Mouse (Mus musculus) forebrain, embryonic 10.5 days (tissue): Measurements from ENCODE around the gene AW551984. TPM values are rescaled to one million over a fixed set of nuclear protein-coding genes. Genes with fewer than 3 reads are reported as not detected.
A peak's percentile ranks its signal among the peaks of the same experiment; 100 is the strongest.

Experiments used
- DNase-seq: peaks from one replicate; pipeline ENCODE4 v3.0.0-alpha.2; 2017; ENCODE audit warnings: low spot score; ENCODE audit errors: extremely low spot score
- H3K27ac ChIP-seq: fragments of 300-500 bp; sonication (generic); 2 replicates; pipeline ENCODE4 v1.5.1; 2016; ENCODE audit warnings: mild to moderate bottlenecking
- H3K27me3 ChIP-seq: fragments of 300-500 bp; sonication (generic); 2 replicates; pipeline ENCODE4 v1.6.1; 2016; ENCODE audit warnings: mild to moderate bottlenecking; ENCODE audit not compliant: poor library complexity, severe bottlenecking
- H3K36me3 ChIP-seq: fragments of 300-500 bp; sonication (generic); replicated peaks from 2 replicates; pipeline ENCODE4 v1.6.1; 2016; ENCODE audit warnings: mild to moderate bottlenecking, moderate library complexity
- H3K4me1 ChIP-seq: fragments of 300-500 bp; sonication (generic); 2 replicates; pipeline ENCODE4 v1.6.1; 2016
- H3K4me3 ChIP-seq: fragments of 300-500 bp; sonication (generic); 2 replicates; pipeline ENCODE4 v1.5.1; 2016; ENCODE audit warnings: mild to moderate bottlenecking, moderate library complexity
- H3K9me3 ChIP-seq: fragments of 300-500 bp; sonication (generic); 2 replicates; pipeline ENCODE4 v1.6.1; 2016; ENCODE audit warnings: mild to moderate bottlenecking, moderate library complexity
- WGBS: fragments of 180-500 bp; shearing (Covaris S2); methylation state at CpG from one replicate; pipeline ENCODE4 v1.1.7; 2016; 5-methylcytosine and 5-hydroxymethylcytosine counted together
- polyA plus RNA-seq: library from polyadenylated mRNA; unstranded; fragments of >200 nt; fragmentation: Nextera tagmentation; extraction: Ambion mirVana; gene quantifications from 2 replicates; pipeline ENCODE4 v1.2.1, GENCODE M21; 2016

Gene AW551984
- 4.0 and 4.2 TPM in 2 replicates for polyA plus RNA-seq

DNA sequence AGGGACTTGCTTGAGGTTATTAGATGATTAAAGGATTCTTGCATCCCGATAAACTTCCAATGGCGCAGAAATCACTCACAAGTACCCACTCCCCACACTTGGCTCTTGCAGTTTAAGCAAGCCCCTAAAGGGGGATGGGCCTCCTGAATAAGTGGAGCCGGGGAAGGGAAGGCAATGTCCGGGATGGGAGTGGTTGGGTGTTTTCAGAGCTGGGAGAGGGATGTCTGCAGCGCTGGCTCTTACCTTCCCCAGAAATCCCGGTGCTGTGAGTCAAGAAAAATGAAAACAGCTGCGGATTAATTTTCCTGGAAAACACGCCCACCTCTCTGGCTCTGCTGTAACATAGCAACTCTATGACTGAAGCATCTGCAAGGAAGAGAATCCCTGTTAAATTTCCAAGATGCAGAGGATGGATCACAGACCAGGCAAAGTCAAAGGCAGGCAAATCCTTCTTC lies at the start of gene AW551984:
Gene AW551984, minus strand, starts transcription at position 405 of the 455 bp plus-strand sequence.
- peak; percentile 35 for DNase-seq
- no peaks in the 10 kb centered on the region for H3K36me3 ChIP-seq
- H3K9me3 ChIP-seq = no peaks in the 10 kb centered on the region
- 0% methylated on average over 8 of the region's 8 CpGs for WGBS
- H3K27ac ChIP-seq = no peak within 1 kb of the TSS
- H3K4me3 ChIP-seq = peak within 1 kb of the TSS; percentile 54
- H3K27me3 ChIP-seq = peaks cover 14% of the 10 kb centered on the region
- peaks cover 19% of the 10 kb centered on the region for H3K4me1 ChIP-seq

DNA sequence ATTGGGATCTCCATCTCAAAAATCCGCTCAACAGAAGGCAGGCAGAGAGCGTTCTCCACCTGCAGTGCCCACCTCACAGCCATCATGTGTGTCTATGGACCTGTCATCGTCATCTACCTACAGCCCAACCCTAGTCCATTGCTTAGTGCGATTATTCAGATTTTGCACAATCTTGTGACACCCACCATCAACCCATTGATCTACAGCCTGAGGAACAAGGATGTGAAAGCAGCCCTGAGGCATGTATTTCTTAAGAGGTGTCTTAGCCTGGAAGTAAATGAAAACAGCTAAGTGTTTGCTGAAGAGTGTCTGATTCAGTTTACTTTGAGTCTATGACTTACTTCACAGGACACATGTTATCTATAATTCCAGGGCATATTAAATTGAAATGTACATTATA lies 43.2 kb upstream of the AW551984 start:
- Histone ChIP-seq H3K4me1 (no peaks in the 10 kb centered on the region), H3K9me3 (no peaks in the 10 kb centered on the region), H3K27me3 (no peaks in the 10 kb centered on the region), H3K36me3 (no peaks in the 10 kb centered on the region), H3K27ac (no peak overlapping the region), H3K4me3 (no peak overlapping the region)
- 93% methylated on average over 4 of the region's 4 CpGs for WGBS
- DNase-seq = no peak

DNA sequence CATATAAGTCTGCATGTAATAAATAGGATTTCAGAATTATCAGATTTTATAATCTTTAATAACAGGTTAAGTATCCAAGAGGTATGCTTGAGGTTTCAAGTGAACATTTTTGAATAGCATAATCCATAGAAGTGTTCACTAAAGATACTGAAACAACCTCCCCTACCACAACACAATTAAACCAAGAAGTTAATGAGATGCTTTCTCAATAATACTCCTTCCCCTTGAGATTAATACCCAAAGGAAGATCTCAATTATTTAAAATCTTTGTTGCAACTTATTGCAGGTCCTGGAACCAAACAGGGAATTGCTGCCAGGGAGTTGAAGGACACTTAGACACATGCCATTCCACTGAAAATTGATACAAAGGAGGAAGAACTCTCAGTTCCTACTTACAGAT lies 40.6 kb upstream of the AW551984 start, which contains the start of gene Olfr961:
Gene Olfr961, plus strand, starts transcription at position 301 of the 400 bp plus-strand sequence.
- Histone ChIP-seq H3K36me3 (no peaks in the 10 kb centered on the region), H3K4me3 (no peak within 1 kb of the TSS), H3K27me3 (no peaks in the 10 kb centered on the region), H3K27ac (no peak within 1 kb of the TSS), H3K4me1 (no peaks in the 10 kb centered on the region), H3K9me3 (no peaks in the 10 kb centered on the region)
- DNase-seq = no peak

DNA sequence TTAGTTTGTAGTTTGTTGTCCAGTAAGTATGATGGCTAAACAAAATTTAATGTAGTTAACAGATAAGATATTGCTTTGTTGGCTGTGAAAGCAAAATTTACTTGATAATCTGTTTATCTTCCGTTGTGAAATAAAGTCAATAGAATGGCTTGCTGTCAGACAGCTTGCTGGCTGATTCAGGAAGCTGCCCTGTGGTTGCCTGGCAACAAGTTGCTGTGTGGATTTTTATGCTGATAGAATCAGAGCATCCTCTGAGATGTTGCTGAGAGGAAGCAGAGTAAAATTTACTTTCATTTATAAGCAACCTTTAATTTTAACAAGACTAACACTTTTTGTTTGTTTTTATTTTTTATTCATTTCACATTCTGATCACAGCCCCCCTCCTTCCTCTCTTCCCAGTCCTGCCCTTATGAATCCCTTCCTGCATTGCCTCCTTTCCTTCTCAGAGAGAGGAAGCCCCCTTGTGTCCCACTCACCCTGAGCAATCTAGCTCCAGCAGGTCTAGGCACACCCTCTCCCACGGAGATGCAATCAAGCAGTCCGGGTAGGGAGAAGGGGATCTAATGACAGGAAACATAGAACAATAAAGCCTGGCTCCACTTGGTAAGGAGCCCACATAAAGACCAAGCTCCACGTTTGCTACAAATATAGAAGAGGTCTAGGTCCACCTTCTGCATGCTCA lies 29.9 kb upstream of the AW551984 start:
- WGBS = 52% methylated on average over 4 of the region's 4 CpGs
- Histone ChIP-seq H3K9me3 (no peaks in the 10 kb centered on the region), H3K4me1 (no peaks in the 10 kb centered on the region), H3K4me3 (no peak overlapping the region), H3K27me3 (no peaks in the 10 kb centered on the region), H3K27ac (no peak overlapping the region), H3K36me3 (no peaks in the 10 kb centered on the region)
- DNase-seq = no peak

DNA sequence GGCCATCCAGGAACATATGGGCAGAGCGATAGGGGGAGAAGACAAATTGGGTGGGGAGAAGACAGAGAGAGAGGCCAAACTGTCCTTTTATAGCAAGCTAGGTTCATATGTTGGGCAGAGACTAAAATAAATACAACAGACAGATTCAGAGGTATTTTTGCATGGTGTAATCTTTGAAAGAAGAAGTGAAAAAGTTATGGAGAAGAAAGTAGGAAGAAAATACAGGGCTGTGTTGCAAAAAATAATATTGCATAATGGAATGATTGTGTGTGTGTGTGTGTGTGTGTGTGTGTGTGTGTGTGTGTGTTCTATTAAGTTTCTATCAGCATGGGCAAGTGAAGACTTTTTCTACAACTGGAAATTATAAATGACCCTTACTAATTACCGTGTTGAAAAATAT lies 24.9 kb upstream of the AW551984 start:
- Histone ChIP-seq H3K36me3 (no peaks in the 10 kb centered on the region), H3K9me3 (no peaks in the 10 kb centered on the region), H3K27me3 (no peaks in the 10 kb centered on the region), H3K4me3 (no peak overlapping the region), H3K27ac (no peak overlapping the region), H3K4me1 (no peaks in the 10 kb centered on the region)
- 88% methylated on average over 2 of the region's 2 CpGs for WGBS
- no peak for DNase-seq

DNA sequence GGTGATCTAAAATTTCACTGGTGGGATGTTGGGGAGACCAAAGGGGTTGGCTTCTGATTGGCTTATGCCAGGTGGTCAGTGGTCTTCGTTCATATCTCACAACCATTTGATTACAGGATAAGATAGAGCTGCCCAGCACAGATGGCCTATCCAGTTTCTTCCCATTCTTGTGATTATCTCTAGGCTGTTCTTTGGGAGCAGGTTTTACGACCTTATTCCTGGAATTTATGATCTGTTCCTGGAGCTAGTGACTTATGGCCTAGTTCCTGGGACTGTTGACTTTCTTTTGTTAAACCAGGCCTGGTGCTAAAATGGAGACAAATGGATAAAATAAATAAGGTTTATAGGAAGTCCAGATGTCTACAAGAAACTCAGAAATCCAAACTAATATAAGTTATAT lies 20.5 kb upstream of the AW551984 start:
- 80% methylated on average over 2 of the region's 2 CpGs for WGBS
- Histone ChIP-seq H3K4me3 (no peak overlapping the region), H3K4me1 (no peaks in the 10 kb centered on the region)

DNA sequence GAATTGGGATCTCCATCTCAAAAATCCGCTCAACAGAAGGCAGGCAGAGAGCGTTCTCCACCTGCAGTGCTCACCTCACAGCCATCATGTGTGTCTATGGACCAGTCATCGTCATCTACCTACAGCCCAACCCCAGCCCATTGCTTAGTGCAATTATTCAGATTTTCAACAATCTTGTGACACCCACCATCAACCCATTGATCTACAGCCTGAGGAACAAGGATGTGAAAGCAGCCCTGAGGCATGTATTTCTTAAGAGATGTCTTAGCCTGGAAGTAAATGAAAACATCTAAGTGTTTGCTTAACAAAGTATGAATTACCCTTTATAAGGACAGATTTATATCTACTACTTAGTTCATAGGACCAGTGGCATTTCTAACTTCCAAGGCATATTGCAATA lies 19.6 kb upstream of the AW551984 start:
- Histone ChIP-seq H3K9me3 (no peaks in the 10 kb centered on the region), H3K27me3 (no peaks in the 10 kb centered on the region), H3K4me3 (no peak overlapping the region), H3K4me1 (no peaks in the 10 kb centered on the region), H3K27ac (no peak overlapping the region), H3K36me3 (no peaks in the 10 kb centered on the region)
- 86% methylated on average over 3 of the region's 3 CpGs for WGBS
- DNase-seq = no peak

More for the DNA sequence above, 20.5 kb upstream of the AW551984 start:
- no peak overlapping the region for H3K27ac ChIP-seq
- no peak for DNase-seq
- no peaks in the 10 kb centered on the region for H3K27me3 ChIP-seq
- no peaks in the 10 kb centered on the region for H3K9me3 ChIP-seq
- no peaks in the 10 kb centered on the region for H3K36me3 ChIP-seq

DNA sequence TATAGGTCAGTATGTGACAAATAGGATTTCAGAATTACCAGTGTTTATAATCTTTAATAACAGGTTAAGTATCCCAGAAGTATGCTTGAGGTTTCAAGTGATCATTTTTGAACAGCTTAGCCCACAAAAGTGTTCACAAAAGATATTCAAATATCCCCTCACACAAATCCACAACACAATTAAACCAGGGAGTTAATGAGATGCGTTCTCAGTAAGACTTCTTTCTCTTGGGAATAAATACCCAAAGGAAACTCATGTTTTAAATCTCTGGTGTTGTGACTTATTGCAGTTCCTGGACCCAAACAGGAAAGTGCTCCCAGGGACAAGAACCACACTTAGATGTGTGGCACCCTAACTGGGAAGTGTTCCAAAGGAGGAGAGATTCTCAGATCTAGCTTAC lies 16.9 kb upstream of the AW551984 start, which contains the start of gene Olfr960:
Gene Olfr960, plus strand, starts transcription at position 301 of the 400 bp plus-strand sequence.
- H3K36me3 ChIP-seq = no peaks in the 10 kb centered on the region
- no peaks in the 10 kb centered on the region for H3K27me3 ChIP-seq
- DNase-seq = no peak
- 60% methylated on average over 1 of the region's 1 CpGs for WGBS
- H3K4me1 ChIP-seq = no peaks in the 10 kb centered on the region
- no peak within 1 kb of the TSS for H3K27ac ChIP-seq
- no peaks in the 10 kb centered on the region for H3K9me3 ChIP-seq
- H3K4me3 ChIP-seq = no peak within 1 kb of the TSS

DNA sequence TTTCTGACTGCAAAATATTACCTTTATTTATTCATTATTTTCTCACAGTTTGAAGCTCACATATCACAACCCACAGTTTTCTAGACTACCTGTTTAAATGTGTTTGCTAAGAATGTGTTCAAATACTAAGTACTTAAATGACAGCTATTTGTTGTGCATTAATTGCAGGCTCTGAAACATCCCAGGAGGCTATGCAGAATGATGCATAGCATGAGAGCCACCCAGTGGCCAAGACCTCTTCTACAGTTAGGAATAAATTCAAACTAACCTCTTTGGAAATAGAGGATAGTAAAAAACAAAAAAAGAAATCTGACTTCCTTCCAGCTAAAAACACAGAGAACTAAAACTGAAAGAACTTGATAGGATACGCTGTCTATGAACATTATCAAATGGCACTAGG lies 7.8 kb upstream of the AW551984 start:
- H3K4me1 ChIP-seq = no peaks in the 10 kb centered on the region
- H3K4me3 ChIP-seq = no peak overlapping the region
- WGBS = 63% methylated on average over 1 of the region's 1 CpGs
- H3K27ac ChIP-seq = no peak overlapping the region
- DNase-seq = no peak
- no peaks in the 10 kb centered on the region for H3K36me3 ChIP-seq
- no peaks in the 10 kb centered on the region for H3K9me3 ChIP-seq
- no peaks in the 10 kb centered on the region for H3K27me3 ChIP-seq

DNA sequence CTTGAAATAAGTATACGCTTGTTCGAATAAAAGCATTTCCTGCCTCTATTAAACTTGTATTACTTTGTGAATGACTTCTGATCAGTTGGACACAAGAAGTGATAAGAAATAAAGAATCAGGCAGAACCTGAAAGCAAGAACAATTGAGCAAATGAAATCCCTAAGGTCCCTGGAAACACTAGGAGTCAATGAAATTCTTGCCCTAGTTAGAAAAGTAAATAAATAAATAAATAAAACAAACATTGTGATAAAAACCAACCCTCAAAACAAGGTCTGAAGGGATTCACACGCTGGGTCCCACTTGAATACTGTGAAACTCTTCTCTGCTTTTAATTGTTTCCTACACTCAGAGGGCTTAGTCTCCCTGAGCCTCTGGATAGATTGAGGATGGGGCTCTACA lies 6.2 kb upstream of the AW551984 start, which contains the start of gene Olfr148:
Gene Olfr148, plus strand, starts transcription at position 301 of the 400 bp plus-strand sequence.
- no peaks in the 10 kb centered on the region for H3K4me1 ChIP-seq
- WGBS = 74% methylated on average over 3 of the region's 3 CpGs
- H3K27me3 ChIP-seq = peaks cover 1% of the 10 kb centered on the region; the same call in 1 of the 2 replicates
- no peak within 1 kb of the TSS for H3K4me3 ChIP-seq
- H3K36me3 ChIP-seq = no peaks in the 10 kb centered on the region
- DNase-seq = no peak
- no peaks in the 10 kb centered on the region for H3K9me3 ChIP-seq
- H3K27ac ChIP-seq = no peak within 1 kb of the TSS

DNA sequence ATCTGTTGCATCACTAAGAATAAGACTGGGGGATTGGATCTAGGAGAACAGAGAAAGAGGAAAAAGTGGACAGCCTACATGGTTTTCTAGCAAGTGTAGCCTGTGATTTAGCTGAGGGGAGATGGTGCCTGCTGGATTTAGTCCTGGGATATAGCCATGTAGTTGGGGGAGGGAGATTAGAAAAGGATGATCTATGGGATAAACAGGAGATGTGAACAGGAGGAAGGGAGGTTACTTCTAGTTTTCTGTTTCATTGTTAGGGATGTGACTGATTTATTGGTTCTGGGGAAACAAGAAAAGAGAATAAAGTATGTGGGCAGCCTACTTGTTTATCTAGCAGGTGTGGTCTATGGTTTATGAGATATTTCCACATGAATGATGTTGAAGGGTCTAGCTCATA lies 4.3 kb upstream of the AW551984 start:
- DNase-seq = no peak
- Histone ChIP-seq H3K36me3 (no peaks in the 10 kb centered on the region), H3K27ac (no peak overlapping the region), H3K4me1 (peaks cover 8% of the 10 kb centered on the region), H3K4me3 (no peak overlapping the region), H3K27me3 (peaks cover 3% of the 10 kb centered on the region; the same call in 1 of the 2 replicates), H3K9me3 (no peaks in the 10 kb centered on the region)

DNA sequence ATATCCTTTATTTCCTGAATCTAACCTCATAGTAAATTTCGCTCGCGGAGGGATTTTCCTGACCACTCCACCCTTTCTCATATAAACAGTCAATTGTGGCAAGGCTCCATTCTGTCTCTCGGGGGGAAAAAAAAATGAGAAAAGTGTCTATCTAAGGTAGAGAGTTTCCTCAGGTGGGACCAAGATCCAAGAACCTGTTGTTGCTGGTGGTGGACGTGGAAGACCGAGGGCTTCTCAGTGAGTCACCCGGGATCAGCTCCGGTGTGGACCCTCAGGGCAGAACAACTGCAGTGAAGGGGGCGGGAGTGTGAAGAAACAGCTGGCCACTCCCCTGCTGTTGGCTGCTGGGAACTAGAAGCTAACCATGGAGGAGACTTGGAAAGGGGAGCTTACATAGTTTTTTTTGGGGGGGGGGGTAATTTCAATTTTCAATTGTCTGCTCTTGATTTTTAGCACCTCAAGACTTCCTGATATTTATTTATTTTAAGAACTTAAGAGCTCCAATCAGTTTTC lies 814 bp downstream of the AW551984 start:
- Histone ChIP-seq H3K9me3 (no peaks in the 10 kb centered on the region), H3K27me3 (peaks cover 14% of the 10 kb centered on the region), H3K27ac (no peak overlapping the region), H3K36me3 (no peaks in the 10 kb centered on the region), H3K4me3 (peak overlapping the region; percentile 54), H3K4me1 (peaks cover 19% of the 10 kb centered on the region)
- peak; percentile 29 for DNase-seq
- WGBS = 0% methylated on average over 9 of the region's 9 CpGs

DNA sequence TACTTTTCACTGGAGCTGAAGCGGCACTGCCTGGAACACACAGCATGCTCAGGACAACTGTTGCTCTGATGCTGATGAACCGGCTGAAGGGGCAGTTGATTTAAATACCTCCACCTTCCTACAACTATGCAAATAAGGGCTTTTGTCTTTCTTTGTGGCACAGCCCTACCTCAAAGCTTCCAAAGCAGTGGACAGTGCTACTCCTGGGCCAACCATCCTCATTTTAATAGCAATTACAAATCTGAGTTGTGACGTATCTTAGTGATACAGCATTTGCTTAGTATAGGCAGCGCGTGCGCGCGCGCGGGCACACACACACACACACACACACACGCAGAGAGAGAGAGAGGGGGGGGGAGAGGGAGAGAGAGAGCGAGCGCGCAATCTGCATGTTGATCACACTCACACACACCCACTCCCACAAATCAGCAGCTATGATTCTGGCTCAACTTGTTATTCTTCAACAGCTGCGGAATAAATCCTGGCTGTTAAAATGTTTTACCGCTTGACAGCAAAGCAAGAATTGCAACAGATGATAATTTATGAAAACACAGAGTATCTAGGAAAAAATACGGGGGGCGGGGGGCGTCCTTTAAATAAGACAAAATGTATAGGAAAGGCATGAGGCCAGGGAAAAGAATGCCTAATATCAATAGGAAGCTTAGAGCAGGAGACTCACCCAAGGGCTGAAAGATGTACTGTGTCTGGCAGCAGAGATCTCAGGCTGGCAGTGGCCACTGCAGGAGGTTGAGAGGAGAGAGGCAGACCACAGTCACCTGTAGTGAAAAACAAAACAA lies 1.5 kb downstream of the AW551984 start:
- peak overlapping the region; percentile 54 for H3K4me3 ChIP-seq
- H3K4me1 ChIP-seq = peaks cover 19% of the 10 kb centered on the region
- H3K9me3 ChIP-seq = no peaks in the 10 kb centered on the region
- WGBS = 1% methylated on average over 19 of the region's 19 CpGs
- no peaks in the 10 kb centered on the region for H3K36me3 ChIP-seq
- H3K27ac ChIP-seq = no peak overlapping the region
- peak; percentile 35 for DNase-seq
- peaks cover 14% of the 10 kb centered on the region for H3K27me3 ChIP-seq
